ENCODE assay signal across 21 mouse cellular contexts in the genomic region with DNA sequence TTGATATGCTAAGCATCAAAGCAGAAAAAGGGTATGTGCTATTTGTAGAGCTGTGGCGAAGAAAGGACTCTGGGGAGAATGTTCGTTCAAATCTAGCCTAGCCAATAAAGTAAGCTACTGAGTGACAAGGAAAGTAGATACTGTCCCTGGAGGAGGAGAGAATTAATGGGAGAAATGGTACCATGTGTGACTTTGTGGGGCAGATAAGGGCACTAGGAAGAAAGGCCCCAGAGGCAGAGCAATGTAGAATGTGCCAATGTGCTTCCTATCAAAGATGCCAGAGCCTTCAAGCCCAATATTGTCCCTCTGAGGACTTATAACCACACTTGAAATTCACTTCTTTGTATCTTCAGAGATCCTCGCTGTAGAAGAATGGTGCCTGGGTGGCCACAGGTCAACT.
"Had no signal": no experiment of that assay in that cellular context is flagged by ENCODE, and none has a peak within 500 bp of the region (broad histone marks: within the 10 kb centered on the region; RNA-seq: fewer than 3 reads in every experiment).

No protein-coding gene starts in this region.

- H3K36me3 ChIP-seq: lung, embryonic 15.5 days; midbrain, embryonic 12.5 days; midbrain, embryonic 15.5 days; neural tube, embryonic 12.5 days; neural tube, embryonic 15.5 days; stomach, embryonic 15.5 days had no signal

- H3K27ac ChIP-seq: kidney, postnatal 0 days; layer of hippocampus, adult 2 months; left cerebral cortex, adult 2 months; lung, embryonic 15.5 days; midbrain, embryonic 12.5 days; midbrain, embryonic 15.5 days; neural tube, embryonic 12.5 days; neural tube, embryonic 15.5 days; stomach, embryonic 15.5 days had no signal

- ATAC-seq: intestine, postnatal 0 days; midbrain, embryonic 15.5 days had no signal

- H3K9me3 ChIP-seq: lung, embryonic 15.5 days; midbrain, embryonic 12.5 days; midbrain, embryonic 15.5 days; neural tube, embryonic 12.5 days; neural tube, embryonic 15.5 days; stomach, embryonic 15.5 days had no signal

- H3K4me1 ChIP-seq: stomach, embryonic 15.5 days had no signal

- H3K27me3 ChIP-seq: lung, embryonic 15.5 days; midbrain, embryonic 15.5 days; neural tube, embryonic 12.5 days; stomach, embryonic 15.5 days had no signal

- H3K4me3 ChIP-seq: layer of hippocampus, adult 2 months; left cerebral cortex, adult 2 months; lung, embryonic 15.5 days; midbrain, embryonic 12.5 days; midbrain, embryonic 15.5 days; neural tube, embryonic 12.5 days; neural tube, embryonic 15.5 days; stomach, embryonic 15.5 days had no signal

- DNase-seq: kidney, adult 2 months; kidney, postnatal 25 days; layer of hippocampus, adult 9-11 months; layer of hippocampus, postnatal 36 days; lung, adult 18-20 months; lung, postnatal 10 days; lung, postnatal 36 days; right cerebral cortex, adult 18-20 months; right cerebral cortex, postnatal 25 days; spleen, adult 18-20 months; thymus, postnatal 25 days had no signal

- H3K9ac ChIP-seq: lung, embryonic 15.5 days; midbrain, embryonic 12.5 days; midbrain, embryonic 15.5 days; neural tube, embryonic 12.5 days; neural tube, embryonic 15.5 days; stomach, embryonic 15.5 days had no signal

- H3K4me2 ChIP-seq: lung, embryonic 15.5 days; midbrain, embryonic 12.5 days; midbrain, embryonic 15.5 days; neural tube, embryonic 12.5 days; neural tube, embryonic 15.5 days; stomach, embryonic 15.5 days had no signal
